Mouse (Mus musculus) cortical plate, adult 2 months (tissue): ENCODE results near the gene Arhgap24. TPM values are rescaled to one million over a fixed set of nuclear protein-coding genes. Genes with fewer than 3 reads are reported as not detected.

ENCODE experiments used
- H3K27ac ChIP-seq: fragments of 200-500 bp; 2 replicates; pipeline ENCODE4 v1.5.1; 2012; ENCODE audit warnings: low read length, control low read depth, inconsistent platforms; ENCODE audit not compliant: insufficient read depth
- H3K4me1 ChIP-seq: fragments of 200-500 bp; 2 replicates; pipeline ENCODE4 v1.6.1; 2011; ENCODE audit warnings: low read length; ENCODE audit not compliant: control insufficient read depth, insufficient read depth
- H3K4me3 ChIP-seq: fragments of 200-500 bp; 2 replicates; pipeline ENCODE4 v1.5.1; 2011; ENCODE audit warnings: mild to moderate bottlenecking, low read length, control low read depth; ENCODE audit not compliant: insufficient read depth
- CTCF ChIP-seq: fragments of 200-500 bp; IDR thresholded peaks from 2 replicates; pipeline ENCODE4 v1.5.1; 2011; ENCODE audit warnings: mild to moderate bottlenecking, control low read depth, low read length; ENCODE audit not compliant: insufficient read depth; ENCODE audit errors: extremely low read depth
- POLR2A ChIP-seq: fragments of 200-500 bp; IDR thresholded peaks from 2 replicates; pipeline ENCODE4 v1.6.1; 2011; ENCODE audit warnings: mild to moderate bottlenecking, low read length, control low read depth; ENCODE audit not compliant: insufficient read depth; ENCODE audit errors: extremely low read depth
- polyA plus RNA-seq: library from polyadenylated mRNA; depleted of rRNA; stranded (reverse); fragments of >200 nt; gene quantifications from 2 replicates; pipeline ENCODE4 v1.2.3, GENCODE M21; 2012

The Arhgap24 gene
- polyA plus RNA-seq, 1 experiment = 4.9 TPM

- H3K4me3 ChIP-seq = no peak overlapping the region
- TF ChIP-seq POLR2A (no peak), CTCF (no peak)
- no peaks in the 10 kb centered on the region for H3K4me1 ChIP-seq
- H3K27ac ChIP-seq = no peak overlapping the region
Observed at GRCm38 (mm10) chr5:102770611-102771010, 289.4 kb downstream of the Arhgap24 start.

- no peak for TF ChIP-seq POLR2A
- no peak for TF ChIP-seq CTCF
- Histone ChIP-seq H3K27ac (no peak overlapping the region), H3K4me1 (no peaks in the 10 kb centered on the region), H3K4me3 (no peak overlapping the region)
Observed at GRCm38 (mm10) chr5:102774500-102774899, 293.3 kb downstream of the Arhgap24 start.

GRCm38 (mm10) chr5:102777255-102777654 lies 296.1 kb downstream of the Arhgap24 start:
- Histone ChIP-seq H3K4me1 (no peaks in the 10 kb centered on the region), H3K4me3 (no peak overlapping the region), H3K27ac (no peak overlapping the region)
- TF ChIP-seq POLR2A (no peak), CTCF (no peak)

GRCm38 (mm10) chr5:102777852-102778251 lies 296.7 kb downstream of the Arhgap24 start:
- no peak overlapping the region for H3K4me3 ChIP-seq
- no peak overlapping the region for H3K27ac ChIP-seq
- TF ChIP-seq CTCF (no peak), POLR2A (no peak)

GRCm38 (mm10) chr5:102778253-102778652 lies 297.1 kb downstream of the Arhgap24 start:
- Histone ChIP-seq H3K27ac (no peak overlapping the region), H3K4me1 (no peaks in the 10 kb centered on the region), H3K4me3 (no peak overlapping the region)
- TF ChIP-seq CTCF (no peak), POLR2A (no peak)

More at GRCm38 (mm10) chr5:102777852-102778251, 296.7 kb downstream of the Arhgap24 start:
- no peaks in the 10 kb centered on the region for H3K4me1 ChIP-seq

- Histone ChIP-seq H3K27ac (no peak overlapping the region), H3K4me1 (no peaks in the 10 kb centered on the region), H3K4me3 (no peak overlapping the region)
- TF ChIP-seq POLR2A (no peak), CTCF (no peak)
Observed at GRCm38 (mm10) chr5:102783585-102783984, 302.4 kb downstream of the Arhgap24 start.

- no peak overlapping the region for H3K4me3 ChIP-seq
- H3K27ac ChIP-seq = no peak overlapping the region
- H3K4me1 ChIP-seq = no peaks in the 10 kb centered on the region
- no peak for TF ChIP-seq CTCF
- no peak for TF ChIP-seq POLR2A
Observed at GRCm38 (mm10) chr5:102786123-102786522, 304.9 kb downstream of the Arhgap24 start.

GRCm38 (mm10) chr5:102788437-102788836 lies 307.2 kb downstream of the Arhgap24 start:
- Histone ChIP-seq H3K27ac (no peak overlapping the region), H3K4me1 (no peaks in the 10 kb centered on the region), H3K4me3 (no peak overlapping the region)
- TF ChIP-seq POLR2A (no peak), CTCF (no peak)

- Histone ChIP-seq H3K4me1 (no peaks in the 10 kb centered on the region), H3K27ac (no peak overlapping the region), H3K4me3 (no peak overlapping the region)
- TF ChIP-seq CTCF = no peak
- no peak for TF ChIP-seq POLR2A
Observed at GRCm38 (mm10) chr5:102791273-102791672, 310.1 kb downstream of the Arhgap24 start.

GRCm38 (mm10) chr5:102793536-102793935 lies 312.3 kb downstream of the Arhgap24 start:
- TF ChIP-seq POLR2A (no peak), CTCF (no peak)
- Histone ChIP-seq H3K4me1 (no peaks in the 10 kb centered on the region), H3K27ac (no peak overlapping the region), H3K4me3 (no peak overlapping the region)
